Mouse (Mus musculus) adrenal gland, adult 8-10 months (tissue): ENCODE measurements around the gene Spaca4. TPM values are rescaled to one million over a fixed set of nuclear protein-coding genes. Genes with fewer than 3 reads are reported as not detected.

Source experiments
- DNase-seq: peaks from one replicate; pipeline ENCODE4 v3.0.0; 2022
- total RNA-seq, 4 experiments: library from RNA; stranded (reverse); gene quantifications; 2 replicates each; pipeline ENCODE4 v1.2.4; 2022

Spaca4 gene
- total RNA-seq, 4 experiments from 2014 or later, result not detected

GRCm38 (mm10) chr7:45695098-45695497, 30.5 kb downstream of the Spaca4 start:
- no peak for DNase-seq

DNA sequence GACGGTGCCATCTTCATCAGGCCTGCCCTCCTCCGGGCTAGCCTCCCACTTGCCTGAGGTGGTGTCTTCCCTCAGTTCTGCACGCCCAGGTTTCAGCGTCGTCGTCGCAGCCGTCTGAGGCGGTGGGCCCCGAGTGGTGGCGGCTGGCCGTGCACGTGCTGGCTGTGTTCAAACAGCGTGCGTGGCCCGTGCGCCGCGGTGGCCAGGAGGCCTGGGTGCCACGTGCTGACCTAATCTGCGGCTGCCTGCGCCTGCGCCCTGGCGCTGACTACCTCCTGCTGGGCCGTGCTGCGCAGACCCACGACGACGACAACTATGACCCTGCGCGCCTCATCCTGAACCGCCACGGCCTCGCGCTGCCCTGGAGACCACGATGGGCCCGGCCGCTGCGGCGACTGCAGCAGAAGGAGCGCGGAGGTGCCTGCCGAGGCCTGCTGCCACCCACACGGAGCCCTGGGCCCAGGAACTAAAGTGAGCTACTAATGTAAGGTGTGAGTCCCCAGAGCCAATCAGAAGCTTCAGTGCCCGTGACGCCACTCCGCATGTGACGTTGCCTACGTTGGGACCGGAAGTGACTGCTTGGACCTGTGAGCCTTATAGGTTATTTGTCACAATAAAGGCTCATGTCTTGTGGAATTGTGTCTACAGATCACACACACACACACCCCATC, 31.6 kb downstream of the Spaca4 start, which contains the start of gene Sec1:
Gene Sec1, minus strand, starts transcription at position 482 of the 671 bp plus-strand sequence.
- no peak for DNase-seq

GRCm38 (mm10) chr7:45692364-45692763, 33.2 kb downstream of the Spaca4 start:
- no peak for DNase-seq

- no peak for DNase-seq
Observed at GRCm38 (mm10) chr7:45689800-45690199, 35.8 kb downstream of the Spaca4 start.

GRCm38 (mm10) chr7:45689099-45689498, 36.5 kb downstream of the Spaca4 start:
- DNase-seq, result no peak

- DNase-seq, result no peak
Observed at GRCm38 (mm10) chr7:45686841-45687240, 38.8 kb downstream of the Spaca4 start.

GRCm38 (mm10) chr7:45685811-45686210, 39.8 kb downstream of the Spaca4 start:
- no peak for DNase-seq

DNA sequence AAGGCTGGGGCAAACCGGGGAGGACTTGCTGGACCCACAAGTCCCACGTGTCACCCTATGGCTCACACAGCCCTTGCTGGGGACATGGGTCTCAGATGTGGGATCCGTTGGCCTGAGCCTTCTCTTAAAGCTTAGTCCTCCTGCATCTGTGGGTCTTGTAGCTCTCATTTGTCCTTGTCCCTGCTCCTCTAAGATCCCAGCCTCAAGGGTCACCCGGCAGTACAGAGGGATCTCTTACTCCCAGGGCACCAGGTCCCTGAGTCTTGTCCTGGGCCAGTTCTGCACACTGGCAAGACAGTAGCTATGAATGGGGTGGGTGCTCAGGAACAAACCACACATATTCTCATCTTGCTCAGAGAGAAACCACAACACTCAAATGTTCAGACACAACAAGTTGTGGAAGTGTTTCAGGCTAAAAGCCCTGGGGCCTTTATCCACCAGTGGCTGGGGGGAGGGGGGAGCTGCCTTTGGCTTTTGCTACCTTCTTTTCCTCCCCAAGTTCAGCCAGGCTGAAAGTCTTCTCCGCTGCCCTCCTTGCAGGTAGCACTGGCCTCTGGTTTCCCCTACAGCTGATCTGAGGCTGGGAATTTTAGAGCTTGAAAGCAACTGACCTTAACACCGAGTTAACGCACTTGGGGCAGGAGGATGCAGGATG, 42.1 kb downstream of the Spaca4 start, which contains the start of gene Ntn5:
Gene Ntn5, plus strand, starts transcription at position 627 of the 655 bp plus-strand sequence.
- no peak for DNase-seq

DNA sequence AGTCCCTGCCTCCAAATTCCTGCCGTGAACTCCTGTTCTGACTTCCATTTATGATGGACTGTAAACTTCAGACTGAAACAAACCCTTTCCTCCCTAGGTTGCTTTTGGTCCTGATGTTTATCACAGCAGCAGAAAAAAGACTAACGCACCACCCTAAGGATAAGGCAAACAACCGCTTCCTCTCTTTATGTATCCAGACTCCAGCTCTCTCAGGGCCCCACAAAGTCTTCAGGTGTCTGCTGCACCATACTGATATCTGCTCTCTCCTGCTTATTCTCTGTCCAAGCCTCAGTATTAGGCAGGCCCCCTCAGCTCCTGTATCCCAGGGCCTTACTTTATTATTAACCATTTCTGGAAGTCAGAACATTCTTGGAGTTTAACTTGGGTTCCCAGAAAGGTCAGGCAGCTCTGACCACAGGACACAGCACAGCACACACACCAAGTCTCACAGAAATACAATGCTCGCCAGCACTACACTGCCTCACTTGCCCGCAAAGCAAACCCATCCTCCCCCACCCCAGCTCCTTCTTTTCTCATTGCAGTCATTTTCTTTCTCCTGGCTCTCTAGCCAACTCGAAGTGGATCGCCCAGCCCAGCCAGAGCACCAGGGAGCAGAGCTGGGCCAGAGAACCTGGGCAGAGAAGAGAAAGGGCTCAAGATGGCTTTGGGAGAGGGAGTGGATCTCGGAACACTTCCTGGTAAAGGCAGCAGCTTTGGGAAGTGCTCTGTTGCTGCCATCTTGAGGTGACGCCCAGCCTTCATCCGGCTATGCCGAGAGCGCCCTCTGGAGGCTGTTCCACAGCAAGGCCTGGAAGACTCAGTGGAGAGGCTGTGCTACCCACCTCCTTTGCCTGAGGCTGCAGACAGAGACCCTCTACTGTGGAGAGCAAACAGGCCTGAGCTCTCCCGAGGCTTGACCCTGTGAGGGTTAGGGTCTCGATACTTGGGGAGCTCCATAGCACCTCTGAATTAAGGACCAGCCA, 43.2 kb downstream of the Spaca4 start:
- peak; percentile 75 for DNase-seq

DNA sequence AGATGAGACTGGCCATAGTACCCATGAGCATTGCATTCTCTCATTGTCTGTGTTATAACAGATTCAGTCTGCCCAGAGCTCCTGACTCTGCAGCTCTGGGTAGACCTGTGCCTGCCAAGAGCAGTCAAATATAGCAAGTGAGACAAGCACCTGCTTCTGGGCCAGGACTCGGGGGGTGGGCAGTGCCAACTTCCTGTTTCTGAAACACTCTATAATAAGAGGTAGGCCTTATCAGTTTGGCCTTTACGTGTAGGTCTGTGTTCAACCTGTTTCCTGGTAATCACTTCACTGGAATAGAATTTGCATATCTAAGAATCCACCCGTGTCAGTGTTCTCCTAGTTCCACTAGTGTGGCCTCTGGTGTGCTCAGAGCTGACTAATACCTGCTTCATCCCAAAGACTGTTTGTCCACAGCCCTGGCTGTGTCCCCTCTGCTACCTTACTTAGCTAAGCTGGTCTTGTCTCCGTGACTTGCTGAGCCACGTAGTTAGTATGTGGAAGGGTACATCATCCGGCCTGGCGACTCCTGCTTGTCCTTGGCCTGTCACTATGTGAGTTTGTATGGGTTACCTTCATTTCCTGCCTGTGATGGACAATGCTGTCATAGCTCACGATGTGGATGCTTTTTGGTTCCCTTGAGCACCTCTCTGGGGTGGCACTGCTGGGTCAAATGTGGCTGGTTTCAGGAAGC, 44.4 kb downstream of the Spaca4 start:
- no peak for DNase-seq

DNA sequence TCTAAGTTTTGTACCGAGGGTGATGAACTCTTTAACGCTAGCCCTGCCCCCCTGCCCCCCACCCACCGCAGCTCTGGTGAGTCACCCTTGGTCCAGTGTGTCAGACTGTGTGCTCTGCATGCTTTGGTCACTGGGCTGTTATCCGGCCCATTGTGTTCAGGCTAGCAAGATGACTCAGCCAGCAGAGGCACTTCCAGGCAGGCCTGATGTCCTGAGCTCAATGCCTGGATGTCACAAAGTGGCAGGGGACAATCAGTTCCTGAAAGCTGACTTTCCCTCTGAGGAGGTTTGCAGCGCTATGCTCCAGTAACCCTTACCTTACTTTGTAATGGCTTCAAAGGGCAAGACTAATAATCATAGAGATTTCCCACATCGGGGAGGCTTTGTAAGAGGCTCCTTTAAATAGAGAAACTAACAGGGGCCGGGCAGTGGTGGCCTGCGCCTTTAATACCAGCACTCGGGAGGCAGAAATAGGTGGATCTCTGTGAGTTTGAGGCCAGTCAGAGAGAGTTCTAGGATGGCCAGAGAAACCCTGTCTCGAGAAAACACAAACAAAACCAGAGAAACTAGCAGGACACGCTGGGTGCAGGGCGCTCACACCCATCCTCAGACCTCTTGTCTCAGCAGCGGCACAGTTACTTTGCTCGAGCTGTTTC, 45.5 kb downstream of the Spaca4 start:
- DNase-seq, result peak; percentile 71

GRCm38 (mm10) chr7:45678513-45678912, 47.1 kb downstream of the Spaca4 start:
- DNase-seq, result no peak

GRCm38 (mm10) chr7:45677627-45678295, 47.9 kb downstream of the Spaca4 start:
- DNase-seq, result no peak

Other genes with a start within 250 kb of the Spaca4 start
- 1 to 10 TPM in 2 of 4 experiments, under 1 TPM in 2; 0.20 to 2.5 (median 0.94) TPM for gene Tulp2, start 243.9 kb downstream of the Spaca4 start, total RNA-seq
- 10 to 100 TPM; 38.9 to 41.2 (median 40.2) TPM for gene Gm45808, start 239.0 kb downstream of the Spaca4 start, total RNA-seq
- gene Dhdh, start 237.0 kb downstream of the Spaca4 start, total RNA-seq, result 10 to 100 TPM; 65.1 to 80.0 (median 69.2) TPM
- 100 to 1,000 TPM; 291 to 305 (median 294) TPM for gene Nucb1, start 215.4 kb downstream of the Spaca4 start, total RNA-seq
- 10 to 100 TPM; 29.2 to 62.8 (median 45.0) TPM for gene Ppp1r15a, start 199.5 kb downstream of the Spaca4 start, total RNA-seq
- 1 to 10 TPM; 3.1 to 6.9 (median 4.3) TPM for gene Plekha4, start 199.5 kb downstream of the Spaca4 start, total RNA-seq
- 1 to 10 TPM in 2 of 4 experiments, under 1 TPM in 1, not detected in 1; 0.99 to 2.6 (median 2.1) TPM for gene Hsd17b14, start 170.9 kb downstream of the Spaca4 start, total RNA-seq
- 100 to 1,000 TPM; 191 to 306 (median 245) TPM for gene Bcat2, start 155.7 kb downstream of the Spaca4 start, total RNA-seq
- gene Fgf21, start 110.3 kb downstream of the Spaca4 start, total RNA-seq, result not detected
- gene Fut1, start 108.5 kb downstream of the Spaca4 start, total RNA-seq, result not detected
- under 1 TPM; 0.14 to 0.68 (median 0.38) TPM for gene Izumo1, start 104.0 kb downstream of the Spaca4 start, total RNA-seq
- gene Rasip1, start 98.3 kb downstream of the Spaca4 start, total RNA-seq, result 10 to 100 TPM; 15.5 to 30.2 (median 21.4) TPM
- gene Mamstr, start 85.8 kb downstream of the Spaca4 start, total RNA-seq, result 10 to 100 TPM in 1 of 4 experiments, 1 to 10 TPM in 3; 2.4 to 14.9 (median 3.6) TPM
- under 1 TPM in 2 of 4 experiments, not detected in 2; 0.11 to 0.18 TPM for gene Fut2, start 59.4 kb downstream of the Spaca4 start, total RNA-seq
- gene Ntn5, start 41.8 kb downstream of the Spaca4 start, total RNA-seq, result under 1 TPM in 3 of 4 experiments, not detected in 1; 0.21 to 0.68 (median 0.32) TPM
- under 1 TPM; 0.15 to 0.59 (median 0.30) TPM for gene Sec1, start 31.4 kb downstream of the Spaca4 start, total RNA-seq
- 10 to 100 TPM; 11.5 to 28.2 (median 18.9) TPM for gene Car11, start 26.0 kb downstream of the Spaca4 start, total RNA-seq
- 100 to 1,000 TPM; 254 to 411 (median 333) TPM for gene Dbp, start 20.7 kb downstream of the Spaca4 start, total RNA-seq
- gene Rpl18, start 10.4 kb downstream of the Spaca4 start, total RNA-seq, result 1,000 to 10,000 TPM; 1,011 to 1,224 (median 1,104) TPM
- gene Sphk2, start 7.8 kb downstream of the Spaca4 start, total RNA-seq, result 10 to 100 TPM; 36.9 to 40.2 (median 39.3) TPM
- gene Fam83e, start 4.6 kb downstream of the Spaca4 start, total RNA-seq, result 1 to 10 TPM in 1 of 4 experiments, under 1 TPM in 3; 0.29 to 2.1 (median 0.66) TPM
- gene Lmtk3, start 57.9 kb upstream of the Spaca4 start, total RNA-seq, result 10 to 100 TPM in 3 of 4 experiments, 1 to 10 TPM in 1; 8.9 to 24.9 (median 15.5) TPM
- 1 to 10 TPM in 2 of 4 experiments, under 1 TPM in 2; 0.52 to 4.5 (median 1.8) TPM for gene Sult2b1, start 58.9 kb upstream of the Spaca4 start, total RNA-seq
- gene Cyth2, start 88.8 kb upstream of the Spaca4 start, total RNA-seq, result 100 to 1,000 TPM; 112 to 140 (median 122) TPM
- gene Kcnj14, start 99.0 kb upstream of the Spaca4 start, total RNA-seq, result under 1 TPM; 0.17 to 0.65 (median 0.36) TPM
- 10 to 100 TPM; 24.8 to 31.5 (median 30.0) TPM for gene Grwd1, start 105.1 kb upstream of the Spaca4 start, total RNA-seq
- gene Kdelr1, start 147.0 kb upstream of the Spaca4 start, total RNA-seq, result 100 to 1,000 TPM; 127 to 158 (median 151) TPM
- 1 to 10 TPM in 3 of 4 experiments, under 1 TPM in 1; 0.78 to 1.4 (median 1.2) TPM for gene Grin2d, start 152.6 kb upstream of the Spaca4 start, total RNA-seq
- gene Syngr4, start 170.9 kb upstream of the Spaca4 start, total RNA-seq, result under 1 TPM in 1 of 4 experiments, not detected in 3; 0.78 TPM
- 10 to 100 TPM; 36.3 to 60.3 (median 52.9) TPM for gene Tmem143, start 171.1 kb upstream of the Spaca4 start, total RNA-seq
- 100 to 1,000 TPM; 302 to 612 (median 463) TPM for gene Emp3, start 195.6 kb upstream of the Spaca4 start, total RNA-seq
- gene Ccdc114, start 198.3 kb upstream of the Spaca4 start, total RNA-seq, result 10 to 100 TPM; 17.8 to 92.8 (median 47.9) TPM